Mouse (Mus musculus) B cell, adult (primary cell): ENCODE data around the gene Ism1. TPM values are rescaled to one million over a fixed set of nuclear protein-coding genes. Genes with fewer than 3 reads are reported as not detected.

Experiments
- total RNA-seq: library from RNA; stranded (reverse); gene quantifications from 4 replicates; pipeline ENCODE4 v1.2.4, GENCODE M21; 2023; ENCODE audit not compliant: inconsistent age

The Ism1 gene
- not detected in 4 replicates for total RNA-seq

GRCm38 (mm10) chr2:139677809-139678274, at the start of gene Ism1:
Gene Ism1 (plus strand): TSS chr2:139678178.

Other genes with a start within 250 kb of the Ism1 start
- not detected in 4 replicates for gene Sptlc3, start 184.3 kb upstream of the Ism1 start, total RNA-seq